Mouse (Mus musculus) small intestine, adult 2 months (tissue): ENCODE measurements at regions not wholly inside any gene's neighbourhood (a gene's known extent, or its start where the extent isn't known, plus 50 kb on each side); places are given as distances from the start of the nearest gene placed in this dataset.
"Not testable (repeated sequence)": the region's sequence is repeated elsewhere in the genome, so short reads cannot be mapped to it uniquely, and the experiment has no call there.

Experiments used
- H3K27ac ChIP-seq: fragments of 200-500 bp; 2 replicates; pipeline ENCODE4 v1.5.1; 2012; ENCODE audit warnings: low read depth, low read length, control low read depth, inconsistent platforms; ENCODE audit not compliant: insufficient read depth
- H3K27me3 ChIP-seq: fragments of 200-500 bp; 2 replicates; pipeline ENCODE4 v1.6.1; 2012; ENCODE audit warnings: mild to moderate bottlenecking, moderate library complexity, low read length, inconsistent platforms; ENCODE audit not compliant: control insufficient read depth, insufficient read depth
- H3K36me3 ChIP-seq: fragments of 200-500 bp; 2 replicates; pipeline ENCODE4 v1.6.1; 2012; ENCODE audit warnings: mild to moderate bottlenecking, low read length, control low read depth, inconsistent platforms; ENCODE audit not compliant: control insufficient read depth, insufficient read depth
- H3K4me1 ChIP-seq: fragments of 200-500 bp; 2 replicates; pipeline ENCODE4 v1.6.1; 2012; ENCODE audit warnings: low read length, inconsistent platforms, mixed read lengths; ENCODE audit not compliant: control insufficient read depth, insufficient read depth, insufficient read length
- H3K4me3 ChIP-seq: fragments of 200-500 bp; 2 replicates; pipeline ENCODE4 v1.5.1; 2012; ENCODE audit warnings: low read depth, mild to moderate bottlenecking, control low read depth, inconsistent platforms, low read length, moderate library complexity
- CTCF ChIP-seq: fragments of 200-500 bp; IDR thresholded peaks from 2 replicates; pipeline ENCODE4 v1.5.1; 2012; ENCODE audit warnings: low read depth, mild to moderate bottlenecking, control low read depth, inconsistent platforms, low read length, moderate library complexity, mixed read lengths; ENCODE audit not compliant: insufficient replicate concordance, insufficient read length; ENCODE audit errors: extremely low read depth
- POLR2A ChIP-seq: fragments of 200-500 bp; IDR thresholded peaks from 2 replicates; pipeline ENCODE4 v1.6.1; 2012; ENCODE audit warnings: low read depth, mild to moderate bottlenecking, control low read depth, inconsistent platforms, low read length, moderate library complexity
- WGBS: fragments of 180-500 bp; shearing (Covaris S2); methylation state at CpG from one replicate; pipeline ENCODE4 v1.1.7; 2018; 5-methylcytosine and 5-hydroxymethylcytosine counted together

GRCm38 (mm10) chr6:102005627-102006026 is 567.3 kb downstream of the Cntn3 start:
- H3K27me3 ChIP-seq, result no peaks in the 10 kb centered on the region
- H3K27ac ChIP-seq, result no peak overlapping the region
- no peak overlapping the region for H3K4me3 ChIP-seq
- TF ChIP-seq POLR2A, result no peak
- TF ChIP-seq CTCF, result no peak
- H3K4me1 ChIP-seq, result no peaks in the 10 kb centered on the region
- H3K36me3 ChIP-seq, result no peaks in the 10 kb centered on the region
- 64% methylated on average over 3 of the region's 3 CpGs for WGBS

GRCm38 (mm10) chr6:101998181-101998580 is 574.7 kb downstream of the Cntn3 start:
- TF ChIP-seq POLR2A, result no peak
- no peak for TF ChIP-seq CTCF
- WGBS, result 61% methylated on average over 2 of the region's 2 CpGs

GRCm38 (mm10) chr6:101997629-101998028 is 575.3 kb downstream of the Cntn3 start:
- H3K36me3 ChIP-seq, result no peaks in the 10 kb centered on the region
- no peaks in the 10 kb centered on the region for H3K27me3 ChIP-seq
- H3K4me1 ChIP-seq, result no peaks in the 10 kb centered on the region
- WGBS, result 63% methylated on average over 5 of the region's 5 CpGs
- TF ChIP-seq POLR2A (no peak), CTCF (no peak)
- H3K27ac ChIP-seq, result no peak overlapping the region
- no peak overlapping the region for H3K4me3 ChIP-seq

More at GRCm38 (mm10) chr6:101998181-101998580, 574.7 kb downstream of the Cntn3 start:
- Histone ChIP-seq H3K27me3 (no peaks in the 10 kb centered on the region), H3K4me3 (no peak overlapping the region), H3K27ac (no peak overlapping the region), H3K4me1 (no peaks in the 10 kb centered on the region), H3K36me3 (no peaks in the 10 kb centered on the region)

- WGBS, result 84% methylated on average over 2 of the region's 2 CpGs
- H3K4me3 ChIP-seq, result no peak overlapping the region
- no peaks in the 10 kb centered on the region for H3K27me3 ChIP-seq
- no peak overlapping the region for H3K27ac ChIP-seq
- TF ChIP-seq POLR2A, result no peak
- no peak for TF ChIP-seq CTCF
- no peaks in the 10 kb centered on the region for H3K36me3 ChIP-seq
- no peaks in the 10 kb centered on the region for H3K4me1 ChIP-seq
Measured at GRCm38 (mm10) chr6:101992815-101993214, 580.1 kb downstream of the Cntn3 start.

- Histone ChIP-seq H3K4me3 (no peak overlapping the region), H3K36me3 (no peaks in the 10 kb centered on the region), H3K27ac (no peak overlapping the region), H3K4me1 (no peaks in the 10 kb centered on the region), H3K27me3 (no peaks in the 10 kb centered on the region)
- 74% methylated on average over 1 of the region's 1 CpGs for WGBS
- TF ChIP-seq POLR2A (no peak), CTCF (no peak)
Measured at GRCm38 (mm10) chr6:101981656-101982055, 591.2 kb downstream of the Cntn3 start.

GRCm38 (mm10) chr6:101979213-101979612 is 593.7 kb downstream of the Cntn3 start:
- Histone ChIP-seq H3K27me3 (no peaks in the 10 kb centered on the region), H3K36me3 (no peaks in the 10 kb centered on the region), H3K4me1 (no peaks in the 10 kb centered on the region), H3K4me3 (no peak overlapping the region), H3K27ac (no peak overlapping the region)
- TF ChIP-seq POLR2A (no peak), CTCF (no peak)
- 80% methylated on average over 2 of the region's 2 CpGs for WGBS

- no peak overlapping the region for H3K4me3 ChIP-seq
- no peaks in the 10 kb centered on the region for H3K4me1 ChIP-seq
- H3K36me3 ChIP-seq, result no peaks in the 10 kb centered on the region
- WGBS, result 84% methylated on average over 2 of the region's 2 CpGs
- no peak overlapping the region for H3K27ac ChIP-seq
- TF ChIP-seq POLR2A (no peak), CTCF (no peak)
- no peaks in the 10 kb centered on the region for H3K27me3 ChIP-seq
Measured at GRCm38 (mm10) chr6:101964941-101965340, 587.2 kb upstream of the Pdzrn3 start.

GRCm38 (mm10) chr6:101961476-101961875 is 583.8 kb upstream of the Pdzrn3 start:
- not testable (repeated sequence) for H3K27me3 ChIP-seq, H3K36me3 ChIP-seq, H3K4me1 ChIP-seq, H3K27ac ChIP-seq, H3K4me3 ChIP-seq
- 70% methylated on average over 3 of the region's 3 CpGs for WGBS
